Mouse (Mus musculus) limb, embryonic 11.5 days (tissue): ENCODE results near the gene Lin9. TPM values are rescaled to one million over a fixed set of nuclear protein-coding genes. Genes with fewer than 3 reads are reported as not detected.
"Not testable (repeated sequence)": the region's sequence is repeated elsewhere in the genome, so short reads cannot be mapped to it uniquely, and the experiment has no call there.

Source experiments
- ATAC-seq: fragments of 200-750 bp; cut with Nextera tagmentation; 2 replicates; pipeline ENCODE4 v1.8.0; 2017; ENCODE audit warnings: low read depth; ENCODE audit not compliant: insufficient number of reproducible peaks, low FRiP score, low TSS enrichment
- DNase-seq: peaks from one replicate; pipeline ENCODE4 v3.0.0-alpha.2; 2015; ENCODE audit warnings: low spot score
- H3K27ac ChIP-seq: fragments of 300-500 bp; sonication (generic); replicated peaks from 2 replicates; pipeline ENCODE4 v1.5.1; 2014; ENCODE audit warnings: low read depth, mild to moderate bottlenecking, low read length
- H3K27me3 ChIP-seq: fragments of 300-500 bp; sonication (generic); 2 replicates; pipeline ENCODE4 v1.6.1; 2014; ENCODE audit warnings: mild to moderate bottlenecking, low read length, mixed read lengths; ENCODE audit not compliant: control insufficient read depth, insufficient read depth
- H3K36me3 ChIP-seq: fragments of 300-500 bp; sonication (generic); 2 replicates; pipeline ENCODE4 v1.6.1; 2014; ENCODE audit warnings: mild to moderate bottlenecking, low read length, moderate library complexity, mixed read lengths; ENCODE audit not compliant: control insufficient read depth, insufficient read depth
- H3K4me1 ChIP-seq: fragments of 300-500 bp; sonication (generic); 2 replicates; pipeline ENCODE4 v1.6.1; 2014; ENCODE audit warnings: low read length, mixed read lengths; ENCODE audit not compliant: control insufficient read depth, insufficient read depth
- H3K4me2 ChIP-seq: fragments of 300-500 bp; sonication (generic); 2 replicates; pipeline ENCODE4 v1.6.1; 2014; ENCODE audit warnings: low read depth, mild to moderate bottlenecking, moderate library complexity; ENCODE audit not compliant: severe bottlenecking
- H3K4me3 ChIP-seq: fragments of 300-500 bp; sonication (generic); 2 replicates; pipeline ENCODE4 v1.5.1; 2014; ENCODE audit warnings: low read depth, low read length
- H3K9ac ChIP-seq: fragments of 300-500 bp; sonication (generic); 2 replicates; pipeline ENCODE4 v1.6.1; 2014; ENCODE audit warnings: mild to moderate bottlenecking, low read length
- H3K9me3 ChIP-seq: fragments of 300-500 bp; sonication (generic); 2 replicates; pipeline ENCODE4 v1.6.1; 2016; ENCODE audit warnings: low read length; ENCODE audit not compliant: control insufficient read depth
- WGBS: fragments of 180-500 bp; shearing (Covaris S2); extraction: QIAGEN DNeasy Blood & Tissue Kit; methylation state at CpG from one replicate; pipeline ENCODE4 v1.1.7; 2014; 5-methylcytosine and 5-hydroxymethylcytosine counted together
- polyA plus RNA-seq: library from polyadenylated mRNA; unstranded; fragments of >200 nt; fragmentation: Nextera tagmentation; extraction: Ambion mirVana; gene quantifications from 2 replicates; pipeline ENCODE4 v1.2.1, GENCODE M21; 2014

Gene Lin9
- polyA plus RNA-seq, 1 experiment from 2014 or later, result 24.6 TPM

GRCm38 (mm10) chr1:180616762-180617161, 24.2 kb upstream of the Lin9 start:
- DNase-seq (no peak), ATAC-seq (no peak)
- Histone ChIP-seq H3K36me3 (no peaks in the 10 kb centered on the region), H3K4me3 (no peak overlapping the region), H3K9me3 (no peaks in the 10 kb centered on the region; the same call in 1 of the 2 replicates), H3K9ac (no peak overlapping the region), H3K4me1 (no peaks in the 10 kb centered on the region), H3K27me3 (no peaks in the 10 kb centered on the region), H3K4me2 (no peak overlapping the region), H3K27ac (no peak overlapping the region)
- 94% methylated on average over 3 of the region's 3 CpGs for WGBS

DNA sequence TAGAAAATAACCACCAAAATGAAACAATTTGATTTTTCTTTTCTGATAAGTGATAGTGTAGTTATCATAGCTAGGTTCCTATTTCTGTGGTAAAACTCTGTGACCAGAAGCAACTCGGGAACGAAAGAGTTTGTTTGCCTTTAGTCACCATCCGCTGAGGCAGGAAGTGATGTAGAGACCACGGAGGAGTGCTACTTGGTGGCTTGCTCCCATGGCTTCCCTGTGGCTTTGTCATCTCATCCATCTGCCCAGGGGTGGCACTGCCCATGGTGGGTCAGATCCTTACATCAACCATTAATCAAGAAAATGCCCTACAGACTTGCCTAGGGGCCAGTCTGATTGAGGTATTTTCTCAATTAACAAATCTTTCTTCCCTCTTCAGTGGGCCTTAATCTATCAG, 18.6 kb upstream of the Lin9 start:
- no peak overlapping the region for H3K9ac ChIP-seq
- H3K27me3 ChIP-seq, result no peaks in the 10 kb centered on the region
- H3K4me2 ChIP-seq, result no peak overlapping the region
- H3K27ac ChIP-seq, result no peak overlapping the region
- no peaks in the 10 kb centered on the region for H3K4me1 ChIP-seq
- H3K9me3 ChIP-seq, result no peaks in the 10 kb centered on the region
- no peak for ATAC-seq
- DNase-seq, result no peak
- 90% methylated on average over 4 of the region's 4 CpGs for WGBS
- no peaks in the 10 kb centered on the region for H3K36me3 ChIP-seq
- no peak overlapping the region for H3K4me3 ChIP-seq

DNA sequence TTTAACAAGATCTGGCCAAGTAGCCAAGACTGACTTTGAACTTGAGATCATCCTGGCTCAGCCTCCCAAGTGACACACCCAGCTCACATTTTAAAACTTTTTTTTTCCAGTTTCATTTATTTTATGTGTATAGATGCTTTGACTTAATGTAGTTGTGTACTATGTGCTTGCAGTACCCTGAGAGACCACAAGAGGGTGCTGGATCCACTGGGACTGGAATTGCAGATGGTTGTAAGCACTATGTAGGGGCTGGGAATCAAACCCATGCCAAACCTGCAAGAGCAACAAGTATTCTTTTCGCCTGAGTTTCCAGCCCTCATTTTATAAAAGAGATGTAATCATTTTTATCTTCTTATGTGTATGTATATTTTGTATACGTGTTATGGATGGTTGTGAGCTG, 17.0 kb upstream of the Lin9 start:
- no peaks in the 10 kb centered on the region for H3K4me1 ChIP-seq
- ATAC-seq (no peak), DNase-seq (peak; percentile 34)
- no peaks in the 10 kb centered on the region for H3K36me3 ChIP-seq
- 95% methylated on average over 2 of the region's 2 CpGs for WGBS
- no peaks in the 10 kb centered on the region for H3K27me3 ChIP-seq
- H3K4me3 ChIP-seq, result no peak overlapping the region
- no peak overlapping the region for H3K27ac ChIP-seq
- H3K9ac ChIP-seq, result no peak overlapping the region
- no peaks in the 10 kb centered on the region for H3K9me3 ChIP-seq
- no peak overlapping the region for H3K4me2 ChIP-seq

GRCm38 (mm10) chr1:180626141-180626540, 14.8 kb upstream of the Lin9 start:
- no peak for ATAC-seq
- Histone ChIP-seq H3K9ac (no peak overlapping the region), H3K4me1 (no peaks in the 10 kb centered on the region), H3K4me2 (no peak overlapping the region), H3K4me3 (no peak overlapping the region), H3K27me3 (no peaks in the 10 kb centered on the region), H3K36me3 (no peaks in the 10 kb centered on the region), H3K27ac (no peak overlapping the region), H3K9me3 (no peaks in the 10 kb centered on the region)
- DNase-seq, result no peak
- 60% methylated on average over 2 of the region's 2 CpGs for WGBS

DNA sequence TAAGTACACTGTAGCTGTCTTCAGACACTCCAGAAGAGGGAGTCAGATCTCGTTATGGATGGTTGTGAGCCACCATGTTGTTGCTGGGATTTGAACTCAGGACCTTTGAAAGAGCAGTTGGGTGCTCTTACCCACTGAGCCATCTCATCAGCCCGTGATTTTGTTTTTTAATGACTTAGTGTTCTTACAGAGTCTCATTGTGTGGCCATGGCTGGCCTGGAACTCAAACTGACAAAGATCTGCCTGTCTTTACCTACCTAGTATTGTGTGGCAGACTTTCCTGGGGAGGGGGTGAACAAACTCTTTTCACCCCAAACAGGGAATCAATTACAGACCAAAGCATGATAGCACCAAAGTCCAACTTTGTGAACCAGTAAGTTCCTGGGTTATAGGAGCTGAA, 3.2 kb upstream of the Lin9 start:
- not testable (repeated sequence) for H3K27ac ChIP-seq, H3K4me3 ChIP-seq, H3K9me3 ChIP-seq, H3K4me2 ChIP-seq, H3K9ac ChIP-seq, H3K36me3 ChIP-seq, DNase-seq, H3K27me3 ChIP-seq, H3K4me1 ChIP-seq, ATAC-seq
- WGBS, result 90% methylated on average over 2 of the region's 2 CpGs

- H3K9ac ChIP-seq, result peak overlapping the region; percentile 100; the same call in 1 of the 2 replicates
- no peaks in the 10 kb centered on the region for H3K9me3 ChIP-seq
- ATAC-seq (no peak), DNase-seq (peak; percentile 25)
- no peaks in the 10 kb centered on the region; the same call in 1 of the 2 replicates for H3K4me1 ChIP-seq
- no peaks in the 10 kb centered on the region; the same call in 1 of the 2 replicates for H3K36me3 ChIP-seq
- 46% methylated on average over 10 of the region's 10 CpGs for WGBS
- peak overlapping the region; percentile 98 for H3K27ac ChIP-seq
- H3K4me3 ChIP-seq, result peak overlapping the region; percentile 97
- H3K27me3 ChIP-seq, result no peaks in the 10 kb centered on the region
- H3K4me2 ChIP-seq, result peak overlapping the region; percentile 78
These were observed 1.2 kb upstream of the Lin9 start for GRCm38 (mm10) chr1:180639416-180640401.

DNA sequence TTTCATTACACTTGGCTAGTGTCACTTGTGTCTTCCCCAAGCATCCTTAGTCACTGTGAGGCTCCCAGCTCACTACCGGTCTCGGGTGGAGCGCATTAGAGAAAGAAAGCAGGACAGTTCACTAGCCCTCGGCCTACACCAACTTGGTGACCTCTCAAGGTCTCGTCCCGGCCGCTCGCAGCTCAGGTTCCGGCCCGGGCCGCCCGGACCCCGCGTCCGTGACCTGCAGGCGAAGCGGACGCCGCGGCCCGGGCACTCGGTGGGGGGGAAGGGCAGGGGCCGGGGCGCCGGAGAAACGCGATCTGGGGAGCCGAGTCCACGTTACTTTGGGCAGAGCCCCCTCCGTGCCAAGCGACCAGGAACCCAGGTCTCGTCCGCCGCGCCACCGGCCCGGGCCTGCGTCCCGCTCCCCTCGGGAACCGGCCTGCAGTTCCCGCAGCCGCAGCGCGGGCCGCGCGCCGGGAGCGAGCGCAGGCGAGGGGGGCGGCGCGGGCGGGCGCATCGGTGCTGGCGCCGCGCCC, 285 bp upstream of the Lin9 start:
- WGBS, result 0% methylated on average over 37 of the region's 61 CpGs
- peak overlapping the region; percentile 100 for H3K9ac ChIP-seq
- ATAC-seq (peak; percentile 55; the same call in 1 of the 2 replicates), DNase-seq (peak; percentile 72)
- H3K9me3 ChIP-seq, result no peaks in the 10 kb centered on the region
- H3K36me3 ChIP-seq, result no peaks in the 10 kb centered on the region; the same call in 1 of the 2 replicates
- no peaks in the 10 kb centered on the region for H3K27me3 ChIP-seq
- H3K27ac ChIP-seq, result peak overlapping the region; percentile 98
- no peaks in the 10 kb centered on the region; the same call in 1 of the 2 replicates for H3K4me1 ChIP-seq
- H3K4me3 ChIP-seq, result peak overlapping the region; percentile 97
- peak overlapping the region; percentile 78 for H3K4me2 ChIP-seq

DNA sequence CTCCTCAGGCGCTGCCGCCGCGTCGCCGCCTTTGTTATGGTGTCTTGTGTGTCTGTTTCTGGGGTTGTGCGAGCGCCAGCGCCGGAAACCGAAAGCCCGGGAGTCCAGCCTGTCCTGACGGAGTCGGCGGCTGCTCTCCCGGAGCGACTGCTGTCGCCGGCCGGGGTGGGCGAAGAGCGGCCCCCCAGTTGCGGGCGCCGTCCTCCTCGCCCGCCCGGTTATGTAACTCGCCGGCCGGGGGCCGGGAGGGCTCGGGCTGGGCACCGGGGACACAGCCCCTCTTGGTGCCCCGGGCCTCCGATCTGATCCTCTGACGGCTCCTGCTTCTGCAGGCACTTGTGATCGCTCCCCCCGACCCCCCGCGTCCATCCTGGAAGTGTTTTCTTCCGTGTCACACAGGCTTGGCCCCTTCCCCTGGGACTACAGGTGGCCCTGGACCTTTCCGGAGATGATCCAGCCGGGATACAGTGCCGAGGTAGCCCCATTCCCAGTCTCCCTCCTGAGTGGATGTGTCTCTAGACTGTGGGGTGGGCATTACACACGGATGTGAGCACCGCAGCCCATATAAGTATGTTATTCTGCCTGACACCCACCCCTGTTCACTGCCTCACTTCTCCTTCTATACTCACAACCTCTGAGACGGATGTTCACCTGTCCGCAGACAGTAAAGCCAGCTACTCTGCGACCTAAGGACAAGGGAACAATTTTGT, 723 bp downstream of the Lin9 start:
- Histone ChIP-seq H3K27me3 (no peaks in the 10 kb centered on the region), H3K36me3 (no peaks in the 10 kb centered on the region; the same call in 1 of the 2 replicates), H3K9ac (peak overlapping the region; percentile 100), H3K4me2 (peak overlapping the region; percentile 78), H3K4me3 (peak overlapping the region; percentile 97), H3K9me3 (no peaks in the 10 kb centered on the region), H3K4me1 (no peaks in the 10 kb centered on the region; the same call in 1 of the 2 replicates), H3K27ac (peak overlapping the region; percentile 98)
- ATAC-seq, result peak; percentile 46; the same call in 1 of the 2 replicates
- DNase-seq, result peak; percentile 73
- 4% methylated on average over 50 of the region's 50 CpGs for WGBS
